Mouse (Mus musculus) mesoderm, embryonic 11.5 days (tissue): ENCODE measurements around the gene 1700009N14Rik.

Source experiments
- DNase-seq: peaks from one replicate; pipeline ENCODE4 v3.0.0-alpha.2; 2012; ENCODE audit warnings: low read depth, low spot score

Gene 1700009N14Rik

DNA sequence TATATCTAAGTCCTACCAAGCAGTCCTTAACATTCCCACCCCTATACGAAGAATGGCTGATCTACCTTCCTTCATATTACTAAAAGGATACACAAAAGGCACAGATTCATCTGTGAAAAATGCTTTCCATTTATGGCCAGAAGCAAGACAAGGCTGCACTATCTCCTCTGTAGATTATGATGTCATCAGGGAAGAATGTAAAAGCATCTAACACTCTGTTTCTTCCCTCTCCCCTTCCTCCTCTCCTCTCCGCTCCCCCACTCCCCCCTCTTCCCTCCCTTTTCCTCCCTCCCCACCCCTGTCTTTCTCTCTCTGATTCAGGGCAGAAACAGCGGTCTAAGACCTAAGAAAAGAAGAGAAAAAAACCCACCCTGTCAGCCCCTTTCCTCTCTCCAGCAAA is at the start of gene 1700009N14Rik:
TSS of gene 1700009N14Rik (plus strand) at position 227 of the 400 bp plus-strand sequence.
- DNase-seq: no peak

DNA sequence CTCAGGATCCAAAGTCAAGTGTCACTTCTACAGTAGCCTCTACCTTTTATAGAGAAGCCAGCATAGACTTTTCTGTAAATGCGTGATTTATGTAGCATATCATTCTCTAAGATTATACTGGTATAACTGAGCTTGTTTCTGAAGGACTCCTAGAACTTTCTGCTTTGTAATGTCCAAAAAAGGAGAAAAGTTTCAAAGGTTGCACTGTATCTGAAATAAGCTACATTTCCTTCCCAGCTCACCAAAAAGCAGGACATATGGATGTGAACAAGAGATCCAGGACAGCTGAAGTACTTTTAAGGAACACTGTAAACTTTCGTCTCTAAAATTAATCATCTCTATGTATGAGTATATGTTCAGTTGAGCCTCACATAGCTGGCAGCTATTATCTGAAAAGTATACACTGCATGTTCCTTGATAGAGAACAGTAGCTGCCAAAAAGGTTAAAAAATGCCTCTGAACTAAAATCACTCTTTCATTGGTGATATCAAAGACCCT is 12.2 kb upstream of the 1700009N14Rik start:
- DNase-seq: no peak

DNA sequence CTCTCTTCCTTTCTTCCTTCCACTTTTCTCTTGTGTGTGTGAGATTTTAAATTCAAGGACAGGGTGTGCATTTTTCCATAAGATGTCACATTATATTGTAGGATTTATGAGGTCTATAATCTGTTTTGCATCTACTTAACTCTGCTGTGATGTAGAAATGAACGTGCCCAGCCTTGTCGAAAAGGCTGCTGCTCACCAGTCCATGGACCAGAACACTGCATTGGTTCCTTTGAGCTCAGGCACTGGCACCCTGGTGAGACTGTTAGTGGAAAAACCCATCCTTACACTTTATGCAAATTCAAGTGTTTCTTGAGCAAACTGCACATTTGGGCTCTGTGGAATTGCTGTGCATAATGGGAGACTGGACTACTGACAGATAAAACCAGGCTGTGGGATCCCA is 24.2 kb downstream of the 1700009N14Rik start:
- DNase-seq: no peak

- DNase-seq: no peak
Observed at GRCm38 (mm10) chr4:39486393-39486792, 36.3 kb downstream of the 1700009N14Rik start.

- DNase-seq: no peak
Observed at GRCm38 (mm10) chr4:39493596-39493995, 43.5 kb downstream of the 1700009N14Rik start.

DNA sequence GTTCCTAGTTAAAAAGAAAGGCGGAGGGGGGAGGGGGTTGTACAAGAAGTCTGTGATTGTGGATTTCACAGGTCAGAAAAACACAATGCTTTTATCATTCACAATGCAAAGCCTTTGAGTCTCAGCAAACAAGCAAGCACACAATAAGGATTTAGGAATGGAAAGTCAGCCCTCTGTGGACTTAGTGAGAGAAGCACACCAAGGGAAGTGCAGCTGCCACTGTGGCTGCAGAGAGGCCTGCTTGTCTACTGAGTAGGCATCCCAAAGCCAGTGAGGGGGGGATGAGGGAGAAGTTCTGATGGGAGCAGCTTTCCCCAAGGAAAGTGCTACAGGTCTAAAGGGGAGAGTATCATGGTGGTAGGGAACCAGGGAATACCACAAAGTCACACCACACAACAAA is 45.8 kb downstream of the 1700009N14Rik start:
- DNase-seq: no peak
